Mouse (Mus musculus) inflammation-experienced regulatory T-cells, adult 6 months (primary cell): ENCODE measurements around the gene Gabbr2. TPM values are rescaled to one million over a fixed set of nuclear protein-coding genes. Genes with fewer than 3 reads are reported as not detected.

Experiments used
- ATAC-seq: one replicate; pipeline ENCODE4 v1.8.0; 2017
- polyA plus RNA-seq, 3 experiments: library from polyadenylated mRNA; unstranded; fragments of 100-300 nt; shearing (Covaris generic); gene quantifications; one replicate each; pipeline ENCODE4 v1.2.1; 2017

Gabbr2 gene
- polyA plus RNA-seq, 3 experiments from 2014 or later = not detected

GRCm38 (mm10) chr4:46754407-46755194 lies 237.1 kb downstream of the Gabbr2 start:
- no peak for ATAC-seq

- no peak for ATAC-seq
These were observed 239.4 kb downstream of the Gabbr2 start for GRCm38 (mm10) chr4:46752306-46752705.

- ATAC-seq = no peak
These were observed 242.7 kb downstream of the Gabbr2 start for GRCm38 (mm10) chr4:46749015-46749414.

GRCm38 (mm10) chr4:46747007-46747746 lies 244.5 kb downstream of the Gabbr2 start:
- no peak for ATAC-seq

GRCm38 (mm10) chr4:46745536-46745935 lies 246.1 kb downstream of the Gabbr2 start:
- no peak for ATAC-seq

- no peak for ATAC-seq
These were observed 247.0 kb downstream of the Gabbr2 start for GRCm38 (mm10) chr4:46744583-46745155.

- no peak for ATAC-seq
These were observed 249.1 kb downstream of the Gabbr2 start for GRCm38 (mm10) chr4:46742601-46743000.

- ATAC-seq = no peak
These were observed 254.7 kb downstream of the Gabbr2 start for GRCm38 (mm10) chr4:46736910-46737511.

- ATAC-seq = no peak
These were observed 256.8 kb downstream of the Gabbr2 start for GRCm38 (mm10) chr4:46734906-46735305.

- no peak for ATAC-seq
These were observed 260.1 kb downstream of the Gabbr2 start for GRCm38 (mm10) chr4:46731590-46731989.

GRCm38 (mm10) chr4:46729306-46730042 lies 262.2 kb downstream of the Gabbr2 start:
- ATAC-seq = no peak

GRCm38 (mm10) chr4:46728231-46728630 lies 263.4 kb downstream of the Gabbr2 start:
- no peak for ATAC-seq

- no peak for ATAC-seq
These were observed 264.5 kb downstream of the Gabbr2 start for GRCm38 (mm10) chr4:46727153-46727552.

GRCm38 (mm10) chr4:46720821-46721557 lies 270.7 kb downstream of the Gabbr2 start:
- no peak for ATAC-seq

- ATAC-seq = no peak
These were observed 271.6 kb downstream of the Gabbr2 start for GRCm38 (mm10) chr4:46720070-46720469.

GRCm38 (mm10) chr4:46718624-46719023 lies 273.0 kb downstream of the Gabbr2 start:
- ATAC-seq = no peak

- ATAC-seq = no peak
These were observed 274.5 kb downstream of the Gabbr2 start for GRCm38 (mm10) chr4:46717156-46717555.

- ATAC-seq = no peak
These were observed 275.3 kb downstream of the Gabbr2 start for GRCm38 (mm10) chr4:46716361-46716760.

- ATAC-seq = no peak
These were observed 281.1 kb downstream of the Gabbr2 start for GRCm38 (mm10) chr4:46710523-46710922.

- ATAC-seq = no peak
These were observed 281.7 kb downstream of the Gabbr2 start for GRCm38 (mm10) chr4:46710018-46710417.

GRCm38 (mm10) chr4:46709492-46709891 lies 282.2 kb downstream of the Gabbr2 start:
- ATAC-seq = no peak

- no peak for ATAC-seq
These were observed 285.9 kb downstream of the Gabbr2 start for GRCm38 (mm10) chr4:46705739-46706138.
